Mouse (Mus musculus) bone marrow, adult 2 months (tissue): Measurements from ENCODE around the gene Epm2aip1.

ENCODE experiments used
- CTCF ChIP-seq: fragments of 200-500 bp; IDR thresholded peaks from 2 replicates; pipeline ENCODE4 v1.5.1; 2011; ENCODE audit warnings: low read length, control low read depth; ENCODE audit not compliant: control insufficient read depth, insufficient read depth
- POLR2A ChIP-seq: fragments of 200-500 bp; IDR thresholded peaks from 2 replicates; pipeline ENCODE4 v1.6.1; 2011; ENCODE audit warnings: low read depth, mild to moderate bottlenecking, control low read depth, low read length, borderline replicate concordance; ENCODE audit not compliant: control insufficient read depth

DNA sequence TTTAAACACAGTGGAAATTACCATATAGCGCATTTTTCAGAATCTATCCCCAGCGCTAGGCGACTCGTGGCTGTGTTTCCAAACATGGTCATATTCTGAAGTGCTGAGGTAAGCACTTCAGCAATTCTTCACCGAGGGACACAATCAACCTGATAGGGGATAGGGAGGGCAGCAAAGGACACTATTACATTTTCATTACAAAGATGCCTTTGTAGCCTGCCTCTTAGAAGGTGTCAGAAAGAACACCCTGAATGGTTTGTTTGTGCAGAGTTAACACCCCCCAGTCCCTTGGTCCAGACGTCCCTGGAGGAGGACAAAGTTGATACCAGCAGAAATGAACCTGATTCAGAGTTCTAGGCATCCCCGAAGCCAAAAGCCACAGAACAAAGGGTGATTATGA is 24.7 kb downstream of the Epm2aip1 start:
- TF ChIP-seq CTCF, result no peak
- TF ChIP-seq POLR2A, result no peak
